Mouse (Mus musculus) forebrain, embryonic 14.5 days (tissue): ENCODE measurements at regions not wholly inside any gene's neighbourhood (a gene's known extent, or its start where the extent isn't known, plus 50 kb on each side); places are given as distances from the start of the nearest gene placed in this dataset.
A peak's percentile ranks its signal among the peaks of the same experiment; 100 is the strongest.

Experiments
- ATAC-seq: fragments of 200-750 bp; cut with Nextera tagmentation; 2 replicates; pipeline ENCODE4 v1.8.0; 2017; ENCODE audit warnings: mild to moderate bottlenecking, moderate library complexity
- DNase-seq: peaks from one replicate; pipeline ENCODE4 v3.0.0-alpha.2; 2015; ENCODE audit warnings: low spot score
- H3K27ac ChIP-seq: fragments of 300-500 bp; sonication (generic); 2 replicates; pipeline ENCODE4 v1.5.1; 2014; ENCODE audit warnings: low read depth, mild to moderate bottlenecking, control low read depth, low read length, moderate library complexity
- H3K27me3 ChIP-seq: fragments of 300-500 bp; sonication (generic); replicated peaks from 2 replicates; pipeline ENCODE4 v1.6.1; 2014; ENCODE audit warnings: low read length, control low read depth, mixed read lengths; ENCODE audit not compliant: control insufficient read depth, insufficient read depth
- H3K36me3 ChIP-seq: fragments of 300-500 bp; sonication (generic); 2 replicates; pipeline ENCODE4 v1.6.1; 2014; ENCODE audit warnings: low read length, control low read depth; ENCODE audit not compliant: control insufficient read depth, insufficient read depth
- H3K4me1 ChIP-seq: fragments of 300-500 bp; sonication (generic); 2 replicates; pipeline ENCODE4 v1.6.1; 2014; ENCODE audit warnings: antibody characterized with exemption, low read length, control low read depth; ENCODE audit not compliant: control insufficient read depth, insufficient read depth
- H3K4me2 ChIP-seq: fragments of 300-500 bp; sonication (generic); 2 replicates; pipeline ENCODE4 v1.6.1; 2014; ENCODE audit warnings: mild to moderate bottlenecking, control low read depth, low read length
- H3K4me3 ChIP-seq: fragments of 300-500 bp; sonication (generic); 2 replicates; pipeline ENCODE4 v1.5.1; 2014; ENCODE audit warnings: low read depth, low read length, control low read depth
- H3K9ac ChIP-seq: fragments of 300-500 bp; sonication (generic); 2 replicates; pipeline ENCODE4 v1.6.1; 2014; ENCODE audit warnings: mild to moderate bottlenecking, low read length, control low read depth, moderate library complexity
- H3K9me3 ChIP-seq: fragments of 300-500 bp; sonication (generic); replicated peaks from 2 replicates; pipeline ENCODE4 v1.6.1; 2016; ENCODE audit warnings: low read length, control low read depth, mixed read lengths; ENCODE audit not compliant: control insufficient read depth
- WGBS: fragments of 180-500 bp; shearing (Covaris S2); extraction: QIAGEN DNeasy Blood & Tissue Kit; methylation state at CpG from one replicate; pipeline ENCODE4 v1.1.7; 2014; 5-methylcytosine and 5-hydroxymethylcytosine counted together

- DNase-seq (peak; percentile 30), ATAC-seq (peak; percentile 66; the same call in 1 of the 2 replicates)
- Histone ChIP-seq H3K4me2 (no peak overlapping the region), H3K9me3 (no peaks in the 10 kb centered on the region), H3K4me1 (no peaks in the 10 kb centered on the region), H3K4me3 (no peak overlapping the region), H3K9ac (no peak overlapping the region), H3K27me3 (no peaks in the 10 kb centered on the region), H3K36me3 (no peaks in the 10 kb centered on the region), H3K27ac (no peak overlapping the region)
- WGBS = 82% methylated on average over 9 of the region's 9 CpGs
Measured at GRCm38 (mm10) chr5:43148486-43148885, 84.5 kb upstream of the Cpeb2 start.

- Histone ChIP-seq H3K4me1 (no peaks in the 10 kb centered on the region), H3K36me3 (no peaks in the 10 kb centered on the region), H3K9ac (no peak overlapping the region), H3K27me3 (no peaks in the 10 kb centered on the region), H3K4me3 (no peak overlapping the region), H3K27ac (no peak overlapping the region), H3K4me2 (no peak overlapping the region), H3K9me3 (no peaks in the 10 kb centered on the region)
- no peak for DNase-seq
- 0 out of 2 replicates have a peak, but pooled peaks have one; percentile 35 for ATAC-seq
- WGBS = 45% methylated on average over 4 of the region's 4 CpGs
Measured at GRCm38 (mm10) chr5:43149559-43149958, 83.4 kb upstream of the Cpeb2 start.

- Histone ChIP-seq H3K4me3 (no peak overlapping the region), H3K27ac (no peak overlapping the region), H3K36me3 (no peaks in the 10 kb centered on the region), H3K9ac (no peak overlapping the region), H3K27me3 (no peaks in the 10 kb centered on the region), H3K4me2 (no peak overlapping the region), H3K4me1 (no peaks in the 10 kb centered on the region), H3K9me3 (no peaks in the 10 kb centered on the region)
- DNase-seq (no peak), ATAC-seq (no peak)
- 81% methylated on average over 3 of the region's 3 CpGs for WGBS
Measured at GRCm38 (mm10) chr5:43151099-43151774, 81.7 kb upstream of the Cpeb2 start.

- no peak overlapping the region for H3K4me2 ChIP-seq
- ATAC-seq (no peak), DNase-seq (peak; percentile 42)
Measured at GRCm38 (mm10) chr5:43152119-43152611, 80.8 kb upstream of the Cpeb2 start.

GRCm38 (mm10) chr5:43152881-43153280 is 80.1 kb upstream of the Cpeb2 start:
- Histone ChIP-seq H3K9ac (no peak overlapping the region), H3K27ac (no peak overlapping the region), H3K9me3 (no peaks in the 10 kb centered on the region), H3K4me1 (no peaks in the 10 kb centered on the region), H3K27me3 (no peaks in the 10 kb centered on the region), H3K4me3 (no peak overlapping the region), H3K36me3 (no peaks in the 10 kb centered on the region), H3K4me2 (no peak overlapping the region)
- WGBS = 53% methylated on average over 1 of the region's 1 CpGs
- DNase-seq = no peak
- no peak for ATAC-seq

More at GRCm38 (mm10) chr5:43152119-43152611, 80.8 kb upstream of the Cpeb2 start:
- H3K27me3 ChIP-seq = no peaks in the 10 kb centered on the region
- H3K27ac ChIP-seq = no peak overlapping the region
- 22% methylated on average over 8 of the region's 8 CpGs for WGBS
- H3K9ac ChIP-seq = no peak overlapping the region
- H3K9me3 ChIP-seq = no peaks in the 10 kb centered on the region
- no peaks in the 10 kb centered on the region for H3K36me3 ChIP-seq
- no peak overlapping the region for H3K4me3 ChIP-seq
- no peaks in the 10 kb centered on the region for H3K4me1 ChIP-seq

- Histone ChIP-seq H3K4me3 (no peak overlapping the region), H3K4me2 (no peak overlapping the region), H3K27ac (no peak overlapping the region), H3K36me3 (no peaks in the 10 kb centered on the region), H3K4me1 (no peaks in the 10 kb centered on the region), H3K9ac (no peak overlapping the region), H3K27me3 (no peaks in the 10 kb centered on the region), H3K9me3 (no peaks in the 10 kb centered on the region)
- 86% methylated on average over 3 of the region's 3 CpGs for WGBS
- ATAC-seq = no peak
- no peak for DNase-seq
Measured at GRCm38 (mm10) chr5:43156771-43157170, 76.2 kb upstream of the Cpeb2 start.

- H3K9me3 ChIP-seq = no peaks in the 10 kb centered on the region
- H3K36me3 ChIP-seq = no peaks in the 10 kb centered on the region
Measured at GRCm38 (mm10) chr5:43160140-43160539, 72.8 kb upstream of the Cpeb2 start.

GRCm38 (mm10) chr5:43181475-43181874 is 51.5 kb upstream of the Cpeb2 start:
- Histone ChIP-seq H3K36me3 (no peaks in the 10 kb centered on the region), H3K27me3 (no peaks in the 10 kb centered on the region), H3K4me2 (no peak overlapping the region), H3K4me1 (no peaks in the 10 kb centered on the region), H3K9me3 (no peaks in the 10 kb centered on the region), H3K4me3 (no peak overlapping the region), H3K27ac (no peak overlapping the region), H3K9ac (no peak overlapping the region)
- no peak for ATAC-seq
- no peak for DNase-seq
- WGBS = 88% methylated on average over 8 of the region's 8 CpGs

More at GRCm38 (mm10) chr5:43160140-43160539, 72.8 kb upstream of the Cpeb2 start:
- H3K9ac ChIP-seq = no peak overlapping the region
- H3K27me3 ChIP-seq = no peaks in the 10 kb centered on the region
- DNase-seq = no peak
- no peak overlapping the region for H3K4me3 ChIP-seq
- H3K4me2 ChIP-seq = no peak overlapping the region
- no peak for ATAC-seq
- WGBS = 85% methylated on average over 6 of the region's 6 CpGs
- no peak overlapping the region for H3K27ac ChIP-seq
- no peaks in the 10 kb centered on the region for H3K4me1 ChIP-seq
